Mouse (Mus musculus) C2C12 (cell line): ENCODE data around the gene 2310022B05Rik.

ENCODE experiments used
- CEBPB ChIP-seq: IDR thresholded peaks from one replicate; pipeline ENCODE4 v1.6.1; 2011; ENCODE audit warnings: low read depth, mild to moderate bottlenecking, control low read depth, moderate library complexity
- CTCF ChIP-seq: IDR thresholded peaks from one replicate; pipeline ENCODE4 v1.5.1; 2011; ENCODE audit not compliant: control insufficient read depth, insufficient read depth, insufficient read length
- FOSL1 ChIP-seq: IDR thresholded peaks from one replicate; pipeline ENCODE4 v1.8.0; 2011; ENCODE audit warnings: mild to moderate bottlenecking, low read length; ENCODE audit not compliant: poor library complexity, insufficient read depth, severe bottlenecking
- MAX ChIP-seq: IDR thresholded peaks from one replicate; pipeline ENCODE4 v1.6.1; 2011; ENCODE audit warnings: mild to moderate bottlenecking, control low read depth
- MYOD1 ChIP-seq: IDR thresholded peaks from one replicate; pipeline ENCODE4 v1.6.1; 2011; ENCODE audit warnings: low read depth; ENCODE audit not compliant: control insufficient read depth, insufficient read length
- MYOG ChIP-seq: IDR thresholded peaks from one replicate; pipeline ENCODE4 v1.6.1; 2011; ENCODE audit not compliant: control insufficient read depth, insufficient read length; ENCODE audit errors: extremely low read depth
- USF1 ChIP-seq: IDR thresholded peaks from one replicate; pipeline ENCODE4 v1.6.1; 2011; ENCODE audit warnings: low read depth, mild to moderate bottlenecking, control low read depth, moderate library complexity

- TF ChIP-seq MAX (no peak), CTCF (no peak), MYOG (no peak), USF1 (no peak), CEBPB (no peak), FOSL1 (no peak), MYOD1 (no peak)
Observed at GRCm38 (mm10) chr8:124695424-124696100, 32.4 kb upstream of the 2310022B05Rik start.
